In genomic region chr3:89288503-89288928, GRCm38 (mm10) we compare ENCODE assay signal across 14 mouse cellular contexts. TPM values are rescaled to one million over a fixed set of nuclear protein-coding genes. Genes with fewer than 3 reads are reported as not detected.
DNase-seq lines count a peak whose midpoint lies in the region; ATAC-seq and TF ChIP-seq lines count a peak whose summit lies in the region.
"Had no signal": no experiment of that assay in that cellular context is flagged by ENCODE, and none has a peak within 500 bp of the region (broad histone marks: within the 10 kb centered on the region; RNA-seq: fewer than 3 reads in every experiment).

No protein-coding gene starts in this region.

- H3K36me3 ChIP-seq in forebrain, embryonic 10.5 days (replicated peaks), result no peaks in the 10 kb centered on the region
- H3K36me3 ChIP-seq in forebrain, postnatal 0 days (ENCODE audit: insufficient read depth), result no peaks in the 10 kb centered on the region
- H3K36me3 ChIP-seq in liver, adult 2 months (ENCODE audit: control insufficient read depth, insufficient read depth, low read length), result no peaks in the 10 kb centered on the region
- no peaks in the 10 kb centered on the region for H3K36me3 ChIP-seq in liver, embryonic 12.5 days
- H3K36me3 ChIP-seq: hindbrain, embryonic 13.5 days; limb, embryonic 12.5 days had no signal

- no peak overlapping the region for H3K4me3 ChIP-seq in forebrain, embryonic 10.5 days
- H3K4me3 ChIP-seq in forebrain, postnatal 0 days (ENCODE audit: low read depth, low read length), result no peak overlapping the region
- H3K4me3 ChIP-seq in liver, adult 2 months (ENCODE audit: insufficient read depth, low read depth, low read length), result no peak overlapping the region
- no peak overlapping the region for H3K4me3 ChIP-seq in liver, embryonic 12.5 days
- H3K4me3 ChIP-seq: hindbrain, embryonic 13.5 days; limb, embryonic 12.5 days had no signal

- no peak for TF ChIP-seq POLR2A in liver, adult 2 months (IDR thresholded peaks at IDR 0.05; ENCODE audit: extremely low read depth, insufficient read depth, low read length)

- no peaks in the 10 kb centered on the region for H3K79me2 ChIP-seq in liver, adult 2 months (ENCODE audit: control insufficient read depth, insufficient read depth, low read length)

- H3K27ac ChIP-seq in forebrain, embryonic 10.5 days, result 0 out of 2 replicates have a peak overlapping the region, but pooled peaks have one; percentile 30
- H3K27ac ChIP-seq in forebrain, postnatal 0 days (ENCODE audit: low read depth, low read length), result no peak overlapping the region
- peak overlapping the region; percentile 84 for H3K27ac ChIP-seq in liver, adult 2 months (replicated peaks; ENCODE audit: insufficient read depth, low read depth, low read length)
- no peak overlapping the region for H3K27ac ChIP-seq in liver, embryonic 12.5 days
- H3K27ac ChIP-seq: hindbrain, embryonic 13.5 days; limb, embryonic 12.5 days had no signal

- peaks cover 35% of the 10 kb centered on the region for H3K4me1 ChIP-seq in forebrain, embryonic 10.5 days
- H3K4me1 ChIP-seq in forebrain, postnatal 0 days (ENCODE audit: insufficient read depth), result no peaks in the 10 kb centered on the region
- peaks cover 44% of the 10 kb centered on the region for H3K4me1 ChIP-seq in liver, adult 2 months (ENCODE audit: control insufficient read depth, insufficient read depth, low read length)
- peaks cover 16% of the 10 kb centered on the region for H3K4me1 ChIP-seq in liver, embryonic 12.5 days

- no peaks in the 10 kb centered on the region for H3K9me3 ChIP-seq in forebrain, embryonic 10.5 days
- no peaks in the 10 kb centered on the region for H3K9me3 ChIP-seq in forebrain, postnatal 0 days (ENCODE audit: low read length)
- H3K9me3 ChIP-seq in liver, embryonic 12.5 days (replicated peaks), result no peaks in the 10 kb centered on the region
- H3K9me3 ChIP-seq: hindbrain, embryonic 13.5 days; limb, embryonic 12.5 days had no signal

- ATAC-seq in forebrain, postnatal 0 days, result no peak
- no peak for ATAC-seq in liver, embryonic 12.5 days
- ATAC-seq: CD4-positive, CD25-positive, alpha-beta regulatory T cell, adult 4 months had no signal

- TF ChIP-seq CTCF in forebrain, postnatal 0 days (IDR thresholded peaks at IDR 0.05; ENCODE audit: low read depth), result no peak
- peak; percentile 45 for TF ChIP-seq CTCF in liver, adult 2 months (IDR thresholded peaks at IDR 0.05; ENCODE audit: low read depth, low read length)

- DNase-seq in forebrain, embryonic 10.5 days (ENCODE audit: extremely low spot score, low spot score), result no peak
- DNase-seq in forebrain, postnatal 0 days, result no peak
- peak; percentile 99 for DNase-seq in liver, adult 2 months (ENCODE audit: extremely low read depth, low read depth, low spot score)
- peak; percentile 28 for DNase-seq in gastrocnemius, postnatal 14 days
- DNase-seq in kidney, postnatal 4 days, result peak; percentile 21 to 50
- no peak for DNase-seq in left cerebral cortex, postnatal 10 days (ENCODE audit: extremely low spot score in 1 of 2, low spot score in 2 of 2)
- no peak for DNase-seq in right cerebral cortex, postnatal 25 days
- DNase-seq: cerebellum, postnatal 14 days; thymus, postnatal 14 days had no signal

- H3K27me3 ChIP-seq in forebrain, embryonic 10.5 days (ENCODE audit: poor library complexity, severe bottlenecking), result peaks cover 10% of the 10 kb centered on the region; the same call in 1 of the 2 replicates
- no peaks in the 10 kb centered on the region for H3K27me3 ChIP-seq in forebrain, postnatal 0 days (ENCODE audit: insufficient read depth, low read length)
- H3K27me3 ChIP-seq in liver, adult 2 months (ENCODE audit: control insufficient read depth, insufficient read depth, low read length), result no peaks in the 10 kb centered on the region
- H3K27me3 ChIP-seq in liver, embryonic 12.5 days (replicated peaks), result peaks cover 43% of the 10 kb centered on the region

- intact Hi-C loops in gastrocnemius, postnatal 14 days (cut with DNase I; ENCODE audit: low total_unique reads), result no loop called here
- intact Hi-C loops in left cerebral cortex, postnatal 10 days (cut with DNase I), result no loop called here

- WGBS in forebrain, embryonic 10.5 days, result 65% methylated on average over 7 of the region's 7 CpGs
- WGBS in forebrain, postnatal 0 days, result 51% methylated on average over 7 of the region's 7 CpGs
- WGBS in liver, adult 2 months, result 12% methylated on average over 7 of the region's 7 CpGs
- WGBS in liver, embryonic 12.5 days (ENCODE audit: insufficient replicate concordance), result 31% methylated on average over 7 of the region's 7 CpGs

- no peak overlapping the region for H3K9ac ChIP-seq in forebrain, postnatal 0 days
- peak overlapping the region; percentile 29 for H3K9ac ChIP-seq in liver, adult 2 months (ENCODE audit: low read depth, low read length)
- no peak overlapping the region for H3K9ac ChIP-seq in liver, embryonic 12.5 days
- H3K9ac ChIP-seq: hindbrain, embryonic 13.5 days had no signal

- H3K4me2 ChIP-seq in forebrain, postnatal 0 days (ENCODE audit: low read depth), result no peak overlapping the region
- no peak overlapping the region for H3K4me2 ChIP-seq in liver, embryonic 12.5 days
- H3K4me2 ChIP-seq: hindbrain, embryonic 13.5 days; limb, embryonic 12.5 days had no signal

RNA-seq across cellular contexts. Expression of gene Efna1, which starts 7.6 kb away (rescaled TPM):
- 12.9 and 13.2 TPM in 2 replicates for polyA plus RNA-seq in forebrain, embryonic 10.5 days (2016; fragmentation: Nextera tagmentation; extraction: Ambion mirVana)
- 5.5 and 8.4 TPM in 2 replicates for total RNA-seq in forebrain, postnatal 0 days (2014; rRNA removed)
- 10.8 and 11.1 TPM in 2 replicates for polyA plus RNA-seq in forebrain, postnatal 0 days (2015; fragmentation: Nextera tagmentation; extraction: Ambion mirVana)
- 22.1 and 35.2 TPM in 2 replicates for total RNA-seq in liver, adult 2 months (2014; rRNA removed)
- polyA plus RNA-seq in liver, adult 2 months (2012; rRNA removed), result 73.1 and 73.4 TPM in 2 replicates
- polyA plus RNA-seq in liver, embryonic 12.5 days (2016; fragmentation: Nextera tagmentation; extraction: Ambion mirVana), result 5.2 and 5.3 TPM in 2 replicates
- total RNA-seq in gastrocnemius, postnatal 14 days (2021), result 10 to 100 TPM; 20.7 to 22.1 TPM
- 1 to 10 TPM; 3.3 to 4.4 TPM for total RNA-seq in left cerebral cortex, postnatal 10 days (2021)
- polyA plus RNA-seq: CD4-positive, CD25-positive, alpha-beta regulatory T cell, adult 4 months had no signal

RNA-seq across cellular contexts. Expression of gene Slc50a1, which starts 18.1 kb away (rescaled TPM):
- 25.1 and 26.0 TPM in 2 replicates for polyA plus RNA-seq in forebrain, embryonic 10.5 days (2016; fragmentation: Nextera tagmentation; extraction: Ambion mirVana)
- 22.1 and 26.7 TPM in 2 replicates for total RNA-seq in forebrain, postnatal 0 days (2014; rRNA removed)
- polyA plus RNA-seq in forebrain, postnatal 0 days (2015; fragmentation: Nextera tagmentation; extraction: Ambion mirVana), result 34.8 and 36.8 TPM in 2 replicates
- total RNA-seq in liver, adult 2 months (2014; rRNA removed), result 6.4 and 7.0 TPM in 2 replicates
- polyA plus RNA-seq in liver, adult 2 months (2012; rRNA removed), result 36.3 and 41.2 TPM in 2 replicates
- 19.3 and 21.6 TPM in 2 replicates for polyA plus RNA-seq in liver, embryonic 12.5 days (2016; fragmentation: Nextera tagmentation; extraction: Ambion mirVana)
- total RNA-seq in gastrocnemius, postnatal 14 days (2021), result 10 to 100 TPM; 14.2 to 14.6 TPM
- total RNA-seq in left cerebral cortex, postnatal 10 days (2021), result 10 to 100 TPM; 17.9 to 22.3 TPM

RNA-seq across cellular contexts. Expression of gene Dpm3, which starts 29.4 kb away (rescaled TPM):
- 76.7 and 78.6 TPM in 2 replicates for polyA plus RNA-seq in forebrain, embryonic 10.5 days (2016; fragmentation: Nextera tagmentation; extraction: Ambion mirVana)
- total RNA-seq in forebrain, postnatal 0 days (2014; rRNA removed), result 66.7 and 160 TPM in 2 replicates
- polyA plus RNA-seq in forebrain, postnatal 0 days (2015; fragmentation: Nextera tagmentation; extraction: Ambion mirVana), result 74.9 and 96.8 TPM in 2 replicates
- total RNA-seq in liver, adult 2 months (2014; rRNA removed), result 102 and 131 TPM in 2 replicates
- 243 and 245 TPM in 2 replicates for polyA plus RNA-seq in liver, adult 2 months (2012; rRNA removed)
- 72.3 and 73.6 TPM in 2 replicates for polyA plus RNA-seq in liver, embryonic 12.5 days (2016; fragmentation: Nextera tagmentation; extraction: Ambion mirVana)
- total RNA-seq in gastrocnemius, postnatal 14 days (2021), result 10 to 100 TPM; 32.5 to 37.3 TPM
- 10 to 100 TPM; 47.1 to 51.1 TPM for total RNA-seq in left cerebral cortex, postnatal 10 days (2021)

RNA-seq across cellular contexts. Expression of gene Efna3, which starts 34.2 kb away (rescaled TPM):
- 3.0 and 4.0 TPM in 2 replicates for polyA plus RNA-seq in forebrain, embryonic 10.5 days (2016; fragmentation: Nextera tagmentation; extraction: Ambion mirVana)
- 76.7 and 80.7 TPM in 2 replicates for total RNA-seq in forebrain, postnatal 0 days (2014; rRNA removed)
- polyA plus RNA-seq in forebrain, postnatal 0 days (2015; fragmentation: Nextera tagmentation; extraction: Ambion mirVana), result 68.9 and 73.8 TPM in 2 replicates
- not detected in 2 replicates for total RNA-seq in liver, adult 2 months (2014; rRNA removed)
- polyA plus RNA-seq in liver, adult 2 months (2012; rRNA removed), result not detected in 2 replicates
- 0.65 and 1.0 TPM in 2 replicates for polyA plus RNA-seq in liver, embryonic 12.5 days (2016; fragmentation: Nextera tagmentation; extraction: Ambion mirVana)
- not detected for total RNA-seq in gastrocnemius, postnatal 14 days (2021)
- total RNA-seq in left cerebral cortex, postnatal 10 days (2021), result 10 to 100 TPM; 47.7 to 56.7 TPM
- total RNA-seq: megakaryocyte progenitor cell, adult 5-6 weeks had no signal
- polyA plus RNA-seq: CD4-positive, CD25-positive, alpha-beta regulatory T cell, adult 4 months had no signal

RNA-seq across cellular contexts. Expression of gene Trim46, which starts 42.4 kb away (rescaled TPM):
- 4.4 and 5.4 TPM in 2 replicates for polyA plus RNA-seq in forebrain, embryonic 10.5 days (2016; fragmentation: Nextera tagmentation; extraction: Ambion mirVana)
- total RNA-seq in forebrain, postnatal 0 days (2014; rRNA removed), result 83.0 and 98.3 TPM in 2 replicates
- 56.0 and 63.5 TPM in 2 replicates for polyA plus RNA-seq in forebrain, postnatal 0 days (2015; fragmentation: Nextera tagmentation; extraction: Ambion mirVana)
- 0.07 and 0.18 TPM in 2 replicates for total RNA-seq in liver, adult 2 months (2014; rRNA removed)
- polyA plus RNA-seq in liver, adult 2 months (2012; rRNA removed), result 0.16 and 0.25 TPM in 2 replicates
- 0.31 and 0.38 TPM in 2 replicates for polyA plus RNA-seq in liver, embryonic 12.5 days (2016; fragmentation: Nextera tagmentation; extraction: Ambion mirVana)
- under 1 TPM; 0.16 to 0.39 TPM for total RNA-seq in gastrocnemius, postnatal 14 days (2021)
- total RNA-seq in left cerebral cortex, postnatal 10 days (2021), result 100 to 1,000 TPM; 112 to 118 TPM

Comparison
In these comparisons a context has a peak if more than half of its experiments do, and no peak if none do; other contexts are left out.
1. H3K27ac ChIP-seq: peak in forebrain, embryonic 10.5 days (single experiment) and liver, adult 2 months (single experiment); none in forebrain, postnatal 0 days (single experiment) and liver, embryonic 12.5 days (single experiment).
2. DNase-seq: peak in liver, adult 2 months (single experiment), gastrocnemius, postnatal 14 days (single experiment) and kidney, postnatal 4 days (2 of 2); none in forebrain, embryonic 10.5 days (single experiment), forebrain, postnatal 0 days (single experiment), left cerebral cortex, postnatal 10 days (0 of 2) and right cerebral cortex, postnatal 25 days (single experiment).